Mouse (Mus musculus): ENCODE data around the gene Trp53bp2. TPM values are rescaled to one million over a fixed set of nuclear protein-coding genes. Genes with fewer than 3 reads are reported as not detected.

Trp53bp2 gene
- polyA plus RNA-seq, 2 experiments, result 24.0 to 25.9 TPM

DNA sequence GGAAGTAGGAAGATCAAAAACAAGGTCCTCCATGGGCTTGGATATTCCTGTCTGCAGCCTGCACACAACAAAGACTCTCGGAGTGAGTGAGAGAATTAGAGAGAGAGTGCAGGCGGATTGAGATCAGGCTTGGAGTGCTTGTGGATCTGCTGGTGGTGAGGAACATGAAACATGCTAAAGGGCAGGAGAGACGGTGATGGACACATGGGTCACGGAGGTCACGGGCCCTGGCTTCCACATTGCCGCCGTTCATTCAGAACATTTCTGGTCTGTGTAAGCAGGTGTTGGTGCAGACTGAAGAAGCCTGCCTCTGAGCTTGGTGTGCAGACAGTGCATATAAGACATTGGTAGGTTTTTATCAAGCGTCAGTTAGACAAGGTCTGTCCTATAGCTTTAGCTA is 50.5 kb downstream of the Trp53bp2 start:
- no peaks in the 10 kb centered on the region for H3K9me3 ChIP-seq (ENCODE audit: control insufficient read depth, low read length)
- TF ChIP-seq POLR2A (IDR thresholded peaks at IDR 0.05; ENCODE audit: borderline replicate concordance, extremely low read depth, insufficient read depth, insufficient read length), result no peak
- no peaks in the 10 kb centered on the region for H3K27me3 ChIP-seq (ENCODE audit: control insufficient read depth, insufficient read depth, low read length)
- no peaks in the 10 kb centered on the region for H3K4me1 ChIP-seq (ENCODE audit: control insufficient read depth, insufficient read depth, low read length)
- H3K36me3 ChIP-seq (ENCODE audit: control insufficient read depth, insufficient read depth, low read length), result peaks cover 52% of the 10 kb centered on the region
- H3K9ac ChIP-seq (ENCODE audit: low read depth, low read length, severe bottlenecking), result no peak overlapping the region
- no peak for DNase-seq (ENCODE audit: low spot score)
- H3K27ac ChIP-seq (replicated peaks; ENCODE audit: low read depth, low read length), result no peak overlapping the region
- no peak overlapping the region for H3K4me2 ChIP-seq (replicated peaks; ENCODE audit: low read depth, low read length, severe bottlenecking)
- ATAC-seq (ENCODE audit: low FRiP score, low read depth), result no peak
- 93% methylated on average over 8 of the region's 8 CpGs for WGBS
- H3K4me3 ChIP-seq (replicated peaks; ENCODE audit: low read length), result no peak overlapping the region

DNA sequence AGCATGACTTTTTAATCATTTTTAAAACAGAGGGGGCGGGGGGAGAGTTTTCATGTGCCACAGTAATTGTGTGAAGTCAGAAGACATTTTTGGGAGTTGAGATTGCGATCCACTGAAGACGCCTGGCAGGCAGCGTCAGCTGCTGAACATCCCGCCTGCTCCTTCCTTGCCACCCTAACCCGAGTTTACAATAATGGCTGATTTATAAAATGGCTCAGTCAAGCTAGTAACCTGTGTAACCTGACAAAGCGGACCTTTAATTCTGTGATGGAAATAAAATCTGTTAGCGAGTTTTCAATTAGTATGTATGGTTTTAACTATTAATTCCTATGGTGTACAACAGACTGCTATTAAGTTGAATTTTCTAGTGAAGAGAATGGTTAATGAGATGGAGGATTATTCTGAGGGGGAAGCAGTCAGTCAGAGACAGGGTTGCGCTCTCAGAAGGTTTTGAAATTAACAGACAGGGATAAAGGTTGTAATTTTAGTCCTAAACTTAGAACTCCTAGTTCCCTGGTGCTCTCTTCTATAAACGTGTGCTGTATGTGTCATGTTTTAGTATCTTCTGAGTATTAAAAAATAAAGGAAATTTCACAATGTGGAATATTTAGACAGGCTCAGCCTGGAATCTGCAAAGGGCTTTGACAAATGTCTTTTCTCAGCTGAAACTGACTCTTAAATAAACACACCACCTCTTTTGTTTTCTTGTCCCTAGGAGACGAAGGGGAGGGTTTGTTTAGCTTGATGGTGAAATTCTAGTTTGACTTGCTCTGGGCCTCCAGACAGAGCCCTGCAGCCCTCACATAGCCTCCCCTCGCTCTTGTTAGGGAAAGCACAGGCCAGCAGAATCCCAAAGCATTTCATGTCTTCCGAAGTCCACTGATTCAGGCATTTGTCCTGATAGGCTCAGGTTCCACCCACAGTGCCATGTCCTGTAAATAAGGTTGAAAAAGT is 51.6 kb downstream of the Trp53bp2 start:
- WGBS, result 80% methylated on average over 13 of the region's 13 CpGs
- H3K27me3 ChIP-seq (ENCODE audit: control insufficient read depth, insufficient read depth, low read length), result no peaks in the 10 kb centered on the region
- TF ChIP-seq POLR2A (IDR thresholded peaks at IDR 0.05; ENCODE audit: borderline replicate concordance, extremely low read depth, insufficient read depth, insufficient read length), result no peak
- DNase-seq (ENCODE audit: low spot score) (no peak), ATAC-seq (ENCODE audit: low FRiP score, low read depth) (no peak)
- H3K27ac ChIP-seq (replicated peaks; ENCODE audit: low read depth, low read length), result 0 out of 2 replicates have a peak overlapping the region, but pooled peaks have one; percentile 5
- H3K4me2 ChIP-seq (replicated peaks; ENCODE audit: low read depth, low read length, severe bottlenecking), result no peak overlapping the region
- no peaks in the 10 kb centered on the region for H3K9me3 ChIP-seq (ENCODE audit: control insufficient read depth, low read length)
- H3K4me1 ChIP-seq (ENCODE audit: control insufficient read depth, insufficient read depth, low read length), result no peaks in the 10 kb centered on the region
- no peak overlapping the region for H3K4me3 ChIP-seq (replicated peaks; ENCODE audit: low read length)
- H3K9ac ChIP-seq (ENCODE audit: low read depth, low read length, severe bottlenecking), result no peak overlapping the region
- H3K36me3 ChIP-seq (ENCODE audit: control insufficient read depth, insufficient read depth, low read length), result peaks cover 42% of the 10 kb centered on the region

DNA sequence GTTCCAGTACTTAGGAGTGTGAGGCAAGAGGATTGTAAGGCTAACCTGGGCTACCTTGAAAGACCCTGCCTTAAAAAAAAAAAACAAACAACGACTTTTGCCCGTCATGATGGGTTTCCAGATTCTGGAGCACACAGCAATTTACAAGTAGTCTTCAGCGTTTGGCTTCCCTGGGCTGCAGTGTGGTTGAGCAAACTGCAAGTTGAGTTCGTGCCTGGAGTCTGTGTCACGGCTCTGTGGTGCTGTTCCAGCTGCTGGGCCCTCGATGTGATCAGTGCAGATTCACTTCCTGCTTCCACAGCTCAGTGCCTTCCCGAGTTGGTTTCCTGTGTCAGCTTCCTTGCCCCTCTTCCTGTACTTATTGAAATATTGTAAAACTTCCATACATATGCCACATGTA is 52.3 kb downstream of the Trp53bp2 start:
- H3K4me2 ChIP-seq (replicated peaks; ENCODE audit: low read depth, low read length, severe bottlenecking), result no peak overlapping the region
- no peak overlapping the region for H3K9ac ChIP-seq (ENCODE audit: low read depth, low read length, severe bottlenecking)
- H3K36me3 ChIP-seq (ENCODE audit: control insufficient read depth, insufficient read depth, low read length), result peaks cover 42% of the 10 kb centered on the region
- no peak for TF ChIP-seq POLR2A (IDR thresholded peaks at IDR 0.05; ENCODE audit: borderline replicate concordance, extremely low read depth, insufficient read depth, insufficient read length)
- WGBS, result 73% methylated on average over 7 of the region's 7 CpGs
- H3K27ac ChIP-seq (replicated peaks; ENCODE audit: low read depth, low read length), result no peak overlapping the region
- no peaks in the 10 kb centered on the region for H3K4me1 ChIP-seq (ENCODE audit: control insufficient read depth, insufficient read depth, low read length)
- H3K4me3 ChIP-seq (replicated peaks; ENCODE audit: low read length), result no peak overlapping the region
- no peak for DNase-seq (ENCODE audit: low spot score)
- no peak for ATAC-seq (ENCODE audit: low FRiP score, low read depth)
- H3K27me3 ChIP-seq (ENCODE audit: control insufficient read depth, insufficient read depth, low read length), result no peaks in the 10 kb centered on the region
- H3K9me3 ChIP-seq (ENCODE audit: control insufficient read depth, low read length), result no peaks in the 10 kb centered on the region

DNA sequence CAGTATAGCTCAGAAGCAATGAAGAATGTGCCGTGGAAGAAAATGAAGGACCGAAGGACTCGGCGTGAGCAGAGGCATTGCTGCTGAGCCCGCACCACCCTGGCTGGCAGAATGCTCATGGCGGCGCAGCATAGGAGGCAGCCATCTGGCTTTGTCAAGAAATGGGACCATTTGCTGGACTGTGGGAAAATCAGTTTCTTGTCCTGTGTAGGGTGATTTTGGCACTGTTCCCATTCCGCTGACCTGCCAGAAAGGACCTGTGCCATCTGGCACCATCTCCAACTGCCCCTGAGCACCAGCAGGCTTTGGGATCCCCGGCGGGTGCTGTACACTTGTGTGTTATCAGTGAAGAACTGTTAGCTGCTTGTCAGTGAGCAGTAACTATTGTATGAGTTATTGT is 52.8 kb downstream of the Trp53bp2 start:
- Histone ChIP-seq H3K4me1 (ENCODE audit: control insufficient read depth, insufficient read depth, low read length) (no peaks in the 10 kb centered on the region), H3K9ac (ENCODE audit: low read depth, low read length, severe bottlenecking) (no peak overlapping the region), H3K9me3 (ENCODE audit: control insufficient read depth, low read length) (no peaks in the 10 kb centered on the region), H3K27ac (replicated peaks; ENCODE audit: low read depth, low read length) (no peak overlapping the region), H3K36me3 (ENCODE audit: control insufficient read depth, insufficient read depth, low read length) (peaks cover 44% of the 10 kb centered on the region), H3K4me3 (replicated peaks; ENCODE audit: low read length) (no peak overlapping the region), H3K4me2 (replicated peaks; ENCODE audit: low read depth, low read length, severe bottlenecking) (no peak overlapping the region), H3K27me3 (ENCODE audit: control insufficient read depth, insufficient read depth, low read length) (no peaks in the 10 kb centered on the region)
- no peak for TF ChIP-seq POLR2A (IDR thresholded peaks at IDR 0.05; ENCODE audit: borderline replicate concordance, extremely low read depth, insufficient read depth, insufficient read length)
- WGBS, result 95% methylated on average over 10 of the region's 10 CpGs
- DNase-seq (ENCODE audit: low spot score), result no peak
- ATAC-seq (ENCODE audit: low FRiP score, low read depth), result no peak

DNA sequence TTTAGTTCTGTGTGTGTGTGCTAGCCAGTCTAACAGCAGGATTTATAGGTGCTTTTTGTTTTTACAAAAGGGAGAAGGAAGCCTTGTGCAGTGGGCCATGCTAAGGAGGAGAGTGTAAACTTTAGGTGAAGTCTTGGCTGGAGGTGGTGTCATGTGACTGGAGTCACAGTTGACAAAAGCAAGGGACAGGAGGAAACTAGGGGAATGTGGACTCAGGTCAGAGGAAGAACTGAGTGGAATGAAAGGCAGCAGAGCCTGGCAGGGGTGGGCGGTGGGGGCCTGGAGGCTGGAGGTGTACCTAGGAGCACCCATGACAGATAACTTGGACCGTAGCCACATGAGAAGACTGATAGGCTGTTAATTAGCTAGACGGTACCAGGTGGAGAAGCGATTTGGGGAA is 56.3 kb downstream of the Trp53bp2 start:
- H3K36me3 ChIP-seq (ENCODE audit: control insufficient read depth, insufficient read depth, low read length), result peaks cover 62% of the 10 kb centered on the region
- 78% methylated on average over 4 of the region's 4 CpGs for WGBS
- no peak for ATAC-seq (ENCODE audit: low FRiP score, low read depth)
- H3K4me2 ChIP-seq (replicated peaks; ENCODE audit: low read depth, low read length, severe bottlenecking), result no peak overlapping the region
- DNase-seq (ENCODE audit: low spot score), result no peak
- no peak overlapping the region for H3K4me3 ChIP-seq (replicated peaks; ENCODE audit: low read length)
- H3K27ac ChIP-seq (replicated peaks; ENCODE audit: low read depth, low read length), result no peak overlapping the region
- no peak overlapping the region for H3K9ac ChIP-seq (ENCODE audit: low read depth, low read length, severe bottlenecking)
- no peaks in the 10 kb centered on the region for H3K9me3 ChIP-seq (ENCODE audit: control insufficient read depth, low read length)
- no peaks in the 10 kb centered on the region for H3K4me1 ChIP-seq (ENCODE audit: control insufficient read depth, insufficient read depth, low read length)
- no peaks in the 10 kb centered on the region for H3K27me3 ChIP-seq (ENCODE audit: control insufficient read depth, insufficient read depth, low read length)
- no peak for TF ChIP-seq POLR2A (IDR thresholded peaks at IDR 0.05; ENCODE audit: borderline replicate concordance, extremely low read depth, insufficient read depth, insufficient read length)

All from limb, embryonic 14.5 days (tissue).